Mouse (Mus musculus): ENCODE data around the gene 0610010K14Rik.

DNA sequence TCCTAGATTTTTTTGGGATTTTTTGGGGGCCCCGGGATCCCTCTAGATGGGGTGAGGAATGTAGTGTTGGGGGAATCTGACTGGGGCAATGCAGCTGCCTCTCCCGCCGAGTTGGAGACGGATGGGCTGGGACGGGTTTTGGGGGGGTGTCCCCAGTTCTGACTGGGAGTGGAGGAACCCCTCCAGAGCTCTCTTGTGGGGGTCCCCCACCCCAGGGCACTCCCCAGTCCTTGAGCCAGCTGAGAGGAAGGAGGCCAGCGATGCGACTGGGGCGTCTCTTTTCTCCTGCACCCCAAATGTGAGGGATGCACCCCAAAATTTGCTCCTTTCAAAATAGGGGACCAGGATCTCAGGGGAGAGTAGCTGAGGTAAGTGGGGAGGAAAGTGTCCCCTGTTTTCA, 4.7 kb downstream of the 0610010K14Rik start:
- TF ChIP-seq POLR2A (IDR thresholded peaks at IDR 0.05; ENCODE audit: insufficient read depth, low read length) (no peak), CTCF (IDR thresholded peaks at IDR 0.05; ENCODE audit: low read depth, low read length) (no peak)

All from ES-Bruce4 (cell line).